Mouse (Mus musculus) cerebellum, adult 2 months (tissue): ENCODE measurements around the gene Glyatl3. TPM values are rescaled to one million over a fixed set of nuclear protein-coding genes. Genes with fewer than 3 reads are reported as not detected.

Experiments
- DNase-seq, 2 experiments: peaks; one replicate each; pipeline ENCODE4 v3.0.0; 2021
- H3K27ac ChIP-seq: fragments of 200-500 bp; 2 replicates; pipeline ENCODE4 v1.5.1; 2012; ENCODE audit warnings: low read length, control low read depth, inconsistent platforms; ENCODE audit not compliant: insufficient read depth
- H3K27me3 ChIP-seq: fragments of 200-500 bp; 2 replicates; pipeline ENCODE4 v1.6.1; 2012; ENCODE audit warnings: inconsistent platforms, mild to moderate bottlenecking, low read length, moderate library complexity; ENCODE audit not compliant: control insufficient read depth, insufficient read depth
- H3K4me1 ChIP-seq: fragments of 200-500 bp; 2 replicates; pipeline ENCODE4 v1.6.1; 2011; ENCODE audit warnings: low read length; ENCODE audit not compliant: control insufficient read depth, insufficient read depth
- H3K4me3 ChIP-seq: fragments of 200-500 bp; replicated peaks from 2 replicates; pipeline ENCODE3; 2011; ENCODE audit warnings: mild to moderate bottlenecking, low read depth, low read length, control low read depth; ENCODE audit not compliant: insufficient read depth
- CTCF ChIP-seq: fragments of 200-500 bp; IDR thresholded peaks from 2 replicates; pipeline ENCODE4 v1.5.1; 2011; ENCODE audit warnings: low read depth, mild to moderate bottlenecking, control low read depth, low read length, moderate library complexity, borderline replicate concordance; ENCODE audit not compliant: insufficient read depth
- POLR2A ChIP-seq: fragments of 200-500 bp; IDR thresholded peaks from 2 replicates; pipeline ENCODE4 v1.6.1; 2011; ENCODE audit warnings: low read length, control low read depth, borderline replicate concordance; ENCODE audit not compliant: insufficient read depth
- WGBS: fragments of 180-500 bp; shearing (Covaris S2); methylation state at CpG from one replicate; pipeline ENCODE4 v1.1.7; 2018; 5-methylcytosine and 5-hydroxymethylcytosine counted together
- polyA plus RNA-seq: library from polyadenylated mRNA; depleted of rRNA; stranded (reverse); fragments of >200 nt; gene quantifications from 2 replicates; pipeline ENCODE4 v1.2.3, GENCODE M21; 2012

The Glyatl3 gene
- polyA plus RNA-seq, 1 experiment = not detected

DNA sequence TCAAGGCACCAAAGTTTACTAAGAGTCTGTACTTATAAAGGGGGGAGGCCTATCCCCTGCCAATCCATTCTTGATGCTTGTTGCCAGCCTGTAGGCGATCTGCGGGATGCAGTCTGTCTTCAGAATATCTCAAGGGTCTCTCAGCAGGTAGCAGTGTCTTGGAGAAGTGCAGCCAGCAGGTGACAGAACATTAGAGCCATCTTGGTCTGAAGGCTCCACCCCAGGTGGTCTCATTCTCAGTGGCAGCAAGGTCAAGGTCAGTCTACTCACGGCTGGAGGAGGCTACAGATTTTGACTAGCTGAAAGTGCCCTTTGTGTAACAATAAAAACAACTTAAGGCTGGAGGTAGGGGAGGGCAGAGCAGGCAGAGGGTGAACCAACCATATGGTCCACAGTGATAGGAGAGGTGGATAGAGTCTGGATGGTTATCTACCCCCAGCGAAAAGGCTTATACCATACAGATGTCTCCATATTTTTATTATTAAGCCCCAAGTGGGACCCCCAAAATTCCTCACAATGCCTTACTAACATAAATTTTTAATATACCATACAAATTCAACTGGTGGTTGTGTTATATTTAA, 14.3 kb downstream of the Glyatl3 start:
- Histone ChIP-seq H3K4me1 (no peaks in the 10 kb centered on the region), H3K27ac (no peak overlapping the region), H3K27me3 (no peaks in the 10 kb centered on the region), H3K4me3 (no peak overlapping the region)
- no peak for TF ChIP-seq CTCF
- TF ChIP-seq POLR2A = no peak
- WGBS = 40% methylated on average over 4 of the region's 4 CpGs
- DNase-seq = no peak

DNA sequence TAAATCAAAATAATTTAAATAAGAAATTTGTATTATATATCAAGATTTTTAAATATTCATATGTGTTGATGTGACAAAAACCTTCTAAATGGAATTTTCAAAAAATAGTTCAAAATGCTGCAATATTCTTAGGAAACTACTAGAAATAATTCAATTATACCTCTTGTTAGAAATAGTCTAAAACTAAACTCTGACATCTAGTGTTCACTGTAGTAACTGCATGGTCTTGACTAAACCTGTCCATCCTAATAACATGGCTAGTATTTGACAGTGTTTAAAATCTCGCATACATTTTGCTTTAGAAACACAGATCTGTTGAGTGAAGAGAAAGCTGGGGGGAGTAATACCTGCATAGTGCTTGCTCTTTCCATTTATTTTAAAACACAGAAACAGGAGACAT, 17.3 kb downstream of the Glyatl3 start:
- Histone ChIP-seq H3K27ac (no peak overlapping the region), H3K4me3 (no peak overlapping the region), H3K27me3 (no peaks in the 10 kb centered on the region), H3K4me1 (no peaks in the 10 kb centered on the region)
- 0 out of 2 replicates have a peak, but pooled peaks have one; percentile 9 for TF ChIP-seq CTCF
- TF ChIP-seq POLR2A = no peak
- DNase-seq = peak in 1 of 2 experiments; percentile 3
- WGBS = 56% methylated on average over 1 of the region's 1 CpGs

DNA sequence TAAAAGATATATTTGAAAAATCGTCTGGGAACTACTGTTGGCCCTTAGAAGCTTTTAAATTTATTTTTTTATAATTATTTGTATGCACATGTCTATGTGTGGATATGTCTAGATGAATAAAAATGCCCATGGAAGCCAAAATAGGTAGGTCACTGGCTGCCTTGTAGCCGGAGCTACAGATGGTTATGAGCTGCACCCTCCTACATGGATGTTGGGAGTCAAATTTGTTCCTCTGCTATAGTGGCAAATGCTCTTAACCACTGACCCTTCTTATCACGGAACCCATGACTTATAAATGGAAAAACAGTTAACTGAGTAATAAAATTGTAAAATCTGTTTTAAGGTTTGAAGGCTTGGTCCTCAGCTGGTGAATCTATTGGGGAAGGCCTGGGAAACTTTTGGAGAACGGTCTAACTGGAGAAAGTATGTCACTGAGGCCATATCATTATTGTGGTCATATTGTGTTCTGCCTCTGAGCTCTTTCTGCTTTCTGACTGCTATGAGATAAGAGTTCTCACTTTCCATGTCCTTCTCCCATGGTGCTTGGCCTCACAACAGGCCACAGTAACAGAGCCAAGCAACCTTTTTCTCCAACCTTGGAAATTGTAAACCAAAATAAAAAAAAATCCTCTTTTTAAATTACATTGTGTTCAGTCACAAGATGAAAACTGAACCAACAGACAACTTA, 26.2 kb downstream of the Glyatl3 start:
- 75% methylated on average over 4 of the region's 4 CpGs for WGBS
- TF ChIP-seq CTCF = no peak
- no peak for TF ChIP-seq POLR2A
- H3K4me3 ChIP-seq = no peak overlapping the region
- H3K4me1 ChIP-seq = no peaks in the 10 kb centered on the region
- DNase-seq = no peak
- H3K27me3 ChIP-seq = no peaks in the 10 kb centered on the region
- no peak overlapping the region for H3K27ac ChIP-seq

DNA sequence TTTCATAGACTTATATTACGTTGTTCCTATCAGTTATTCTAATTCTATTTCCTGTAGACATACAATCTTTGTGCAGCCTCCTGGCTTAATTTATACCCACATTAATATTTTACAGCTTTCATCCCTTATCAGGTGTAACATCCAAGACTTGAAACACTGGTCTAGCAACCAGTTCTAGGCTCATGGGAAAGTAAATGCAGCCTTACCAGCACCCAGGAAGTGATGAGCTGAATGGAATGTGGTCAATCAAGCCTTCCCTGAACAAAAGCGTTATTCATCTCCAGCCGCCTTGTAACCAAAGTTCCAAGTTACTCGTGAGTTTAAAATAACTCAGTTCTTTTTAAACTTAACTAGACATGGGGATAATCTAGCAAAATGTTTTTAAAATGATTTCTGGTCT, 29.0 kb downstream of the Glyatl3 start:
- TF ChIP-seq POLR2A = no peak
- no peak for TF ChIP-seq CTCF
- Histone ChIP-seq H3K27me3 (no peaks in the 10 kb centered on the region), H3K4me1 (no peaks in the 10 kb centered on the region), H3K4me3 (no peak overlapping the region), H3K27ac (no peak overlapping the region)
- no peak for DNase-seq
- 85% methylated on average over 4 of the region's 4 CpGs for WGBS

DNA sequence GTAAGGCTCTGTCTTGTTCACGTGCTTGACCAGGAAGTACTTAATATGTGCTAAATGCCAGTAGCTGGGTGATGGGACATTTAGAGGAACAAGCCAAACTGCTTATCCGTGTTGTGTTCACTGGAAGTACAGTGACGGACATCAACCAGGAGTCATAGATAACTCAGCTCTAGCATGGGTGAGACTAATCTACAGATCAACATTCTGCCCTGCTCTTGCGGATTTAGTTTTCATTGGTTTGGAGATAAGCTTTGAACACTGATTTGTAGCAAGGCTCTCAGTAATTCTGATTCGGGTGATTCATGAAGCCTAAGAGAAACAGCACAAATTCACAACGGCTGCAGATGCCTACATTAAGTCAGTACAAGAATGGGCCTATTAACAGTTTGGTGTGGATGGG, 32.0 kb downstream of the Glyatl3 start:
- Histone ChIP-seq H3K4me3 (no peak overlapping the region), H3K4me1 (no peaks in the 10 kb centered on the region), H3K27me3 (no peaks in the 10 kb centered on the region), H3K27ac (no peak overlapping the region)
- DNase-seq = no peak
- 98% methylated on average over 6 of the region's 6 CpGs for WGBS
- TF ChIP-seq CTCF = no peak
- no peak for TF ChIP-seq POLR2A

DNA sequence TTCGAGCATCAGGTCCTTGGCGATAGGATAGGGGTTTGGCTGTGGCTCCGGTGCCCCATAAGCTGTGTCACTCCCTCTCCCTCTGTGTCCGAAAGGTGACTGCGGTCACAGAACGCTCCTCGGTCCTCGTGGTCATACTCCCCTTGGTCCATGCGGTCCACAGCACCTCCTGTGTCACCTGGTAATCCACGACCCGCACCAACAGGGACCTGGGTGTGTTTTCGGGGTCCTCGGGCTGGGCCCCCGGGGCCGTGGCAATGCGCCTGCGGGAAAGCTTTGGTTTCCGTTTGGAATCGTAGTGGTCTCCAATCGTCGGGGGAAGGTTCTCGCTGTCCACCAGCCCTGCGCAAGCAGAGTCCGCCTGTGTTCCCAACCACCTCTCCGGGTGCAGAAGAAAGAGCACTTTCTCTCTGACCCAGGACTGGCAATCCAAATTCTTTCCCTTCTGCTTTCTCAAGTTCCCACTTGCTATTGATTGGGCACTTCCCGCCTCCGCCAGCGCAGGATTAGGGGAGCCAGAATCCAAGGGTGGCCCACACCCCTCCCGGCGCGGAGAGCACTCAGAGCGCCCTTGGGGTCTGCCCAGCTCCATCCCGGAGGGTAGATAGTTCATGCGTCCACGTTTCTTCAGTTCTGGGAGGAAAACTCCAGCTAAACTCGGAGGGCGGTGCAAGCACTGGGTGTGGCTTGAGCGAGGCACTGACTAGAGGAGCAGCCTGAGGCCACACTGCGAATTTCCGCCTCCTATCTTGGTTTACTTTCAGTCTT, 34.0 kb downstream of the Glyatl3 start, which contains the start of gene 9130008F23Rik:
Gene 9130008F23Rik, minus strand, starts transcription at position 636 of the 768 bp plus-strand sequence.
- no peaks in the 10 kb centered on the region for H3K27me3 ChIP-seq
- under 1% methylated on average over 40 of the region's 40 CpGs for WGBS
- no peak for TF ChIP-seq CTCF
- H3K27ac ChIP-seq = no peak within 1 kb of the TSS
- no peaks in the 10 kb centered on the region for H3K4me1 ChIP-seq
- peak within 1 kb of the TSS; percentile 27 for H3K4me3 ChIP-seq
- peak; percentile 2 to 15 for DNase-seq

DNA sequence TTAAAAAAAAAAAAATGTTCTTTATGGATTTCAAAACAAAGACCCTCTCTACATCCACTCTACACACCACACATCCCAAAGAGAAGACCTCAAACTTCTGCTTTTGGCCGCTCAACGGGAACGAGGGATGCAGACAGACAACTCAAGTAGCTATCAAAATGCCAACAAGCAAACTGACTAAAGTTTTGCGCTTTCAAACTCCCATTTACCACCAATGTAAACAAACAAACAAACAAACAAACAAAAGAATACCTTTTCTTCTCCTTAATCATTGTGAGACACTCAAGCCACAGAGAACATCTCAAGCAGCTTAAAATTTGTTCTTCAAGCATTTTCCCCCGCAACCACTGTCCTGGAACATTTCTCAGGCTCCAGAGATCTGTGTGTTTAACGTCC, 34.6 kb downstream of the Glyatl3 start:
- Histone ChIP-seq H3K27ac (no peak overlapping the region), H3K4me3 (peak overlapping the region; percentile 27), H3K27me3 (no peaks in the 10 kb centered on the region), H3K4me1 (no peaks in the 10 kb centered on the region)
- no peak for DNase-seq
- TF ChIP-seq CTCF = no peak
- TF ChIP-seq POLR2A = no peak
- whole genome bisulfite sequencing = 28% methylated on average over 6 of the region's 6 CpGs

DNA sequence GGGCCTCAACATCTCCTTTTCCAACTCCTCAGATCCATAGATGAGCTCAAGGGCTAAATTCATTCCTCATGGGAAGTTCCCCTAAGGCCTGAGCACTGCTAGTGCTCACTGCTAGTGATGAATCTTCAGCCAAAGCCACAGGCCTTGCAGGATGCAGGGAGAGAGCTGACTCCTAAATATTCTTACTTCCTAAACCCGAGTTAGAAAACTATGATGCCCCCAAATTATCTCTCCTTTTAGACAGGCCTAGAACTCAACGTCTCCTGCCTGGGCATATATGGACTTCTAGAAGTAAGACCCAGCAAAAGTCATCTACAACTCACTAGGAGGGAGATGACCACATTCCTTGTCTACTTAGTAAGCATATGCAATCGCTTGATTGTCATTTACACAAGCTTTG, 36.4 kb downstream of the Glyatl3 start:
- 51% methylated on average over 3 of the region's 3 CpGs for WGBS

More for the DNA sequence above, 36.4 kb downstream of the Glyatl3 start:
- Histone ChIP-seq H3K27me3 (no peaks in the 10 kb centered on the region), H3K4me1 (no peaks in the 10 kb centered on the region), H3K27ac (no peak overlapping the region), H3K4me3 (no peak overlapping the region)
- TF ChIP-seq POLR2A (no peak), CTCF (no peak)
- DNase-seq = no peak
